Mouse (Mus musculus): ENCODE data around the gene Slc8a1.

Slc8a1 gene

GRCm38 (mm10) chr17:81427245-81427644 lies 310.9 kb downstream of the Slc8a1 start:
- no peak for DNase-seq (ENCODE audit: low read depth, low spot score)

GRCm38 (mm10) chr17:81424256-81424912 lies 313.8 kb downstream of the Slc8a1 start:
- no peak for DNase-seq (ENCODE audit: low read depth, low spot score)

GRCm38 (mm10) chr17:81419802-81420459 lies 318.2 kb downstream of the Slc8a1 start:
- DNase-seq (ENCODE audit: low read depth, low spot score): no peak

- DNase-seq (ENCODE audit: low read depth, low spot score): no peak
Observed at GRCm38 (mm10) chr17:81416361-81417114, 321.6 kb downstream of the Slc8a1 start.

GRCm38 (mm10) chr17:81412736-81413135 lies 325.4 kb downstream of the Slc8a1 start:
- DNase-seq (ENCODE audit: low read depth, low spot score): no peak

- no peak for DNase-seq (ENCODE audit: low read depth, low spot score)
Observed at GRCm38 (mm10) chr17:81404225-81404624, 334.0 kb downstream of the Slc8a1 start.

GRCm38 (mm10) chr17:81403121-81403520 lies 335.1 kb downstream of the Slc8a1 start:
- no peak for DNase-seq (ENCODE audit: low read depth, low spot score)

- no peak for DNase-seq (ENCODE audit: low read depth, low spot score)
Observed at GRCm38 (mm10) chr17:81402636-81403035, 335.5 kb downstream of the Slc8a1 start.

- DNase-seq (ENCODE audit: low read depth, low spot score): no peak
Observed at GRCm38 (mm10) chr17:81400377-81400776, 337.8 kb downstream of the Slc8a1 start.

GRCm38 (mm10) chr17:81397434-81397833 lies 340.7 kb downstream of the Slc8a1 start:
- no peak for DNase-seq (ENCODE audit: low read depth, low spot score)

- no peak for DNase-seq (ENCODE audit: low read depth, low spot score)
Observed at GRCm38 (mm10) chr17:81394124-81394523, 344.1 kb downstream of the Slc8a1 start.

- DNase-seq (ENCODE audit: low read depth, low spot score): no peak
Observed at GRCm38 (mm10) chr17:81393040-81393439, 345.1 kb downstream of the Slc8a1 start.

GRCm38 (mm10) chr17:81391478-81391877 lies 346.7 kb downstream of the Slc8a1 start:
- no peak for DNase-seq (ENCODE audit: low read depth, low spot score)

- no peak for DNase-seq (ENCODE audit: low read depth, low spot score)
Observed at GRCm38 (mm10) chr17:81390790-81391189, 347.4 kb downstream of the Slc8a1 start.

- DNase-seq (ENCODE audit: low read depth, low spot score): no peak
Observed at GRCm38 (mm10) chr17:81386118-81386517, 352.1 kb downstream of the Slc8a1 start.

- no peak for DNase-seq (ENCODE audit: low read depth, low spot score)
Observed at GRCm38 (mm10) chr17:81385476-81385875, 352.7 kb downstream of the Slc8a1 start.

- DNase-seq (ENCODE audit: low read depth, low spot score): no peak
Observed at GRCm38 (mm10) chr17:81383461-81383860, 354.7 kb downstream of the Slc8a1 start.

- no peak for DNase-seq (ENCODE audit: low read depth, low spot score)
Observed at GRCm38 (mm10) chr17:81378436-81378835, 359.7 kb downstream of the Slc8a1 start.

- no peak for DNase-seq (ENCODE audit: low read depth, low spot score)
Observed at GRCm38 (mm10) chr17:81377757-81378299, 360.3 kb downstream of the Slc8a1 start.

- DNase-seq (ENCODE audit: low read depth, low spot score): no peak
Observed at GRCm38 (mm10) chr17:81377195-81377594, 361.0 kb downstream of the Slc8a1 start.

GRCm38 (mm10) chr17:81375901-81376300 lies 362.3 kb downstream of the Slc8a1 start:
- no peak for DNase-seq (ENCODE audit: low read depth, low spot score)

- no peak for DNase-seq (ENCODE audit: low read depth, low spot score)
Observed at GRCm38 (mm10) chr17:81369036-81369435, 369.1 kb downstream of the Slc8a1 start.

Data from A20 (cell line).